Mouse (Mus musculus) lung, postnatal 25 days (tissue): ENCODE results near the gene Nlrp5.
"Not testable (repeated sequence)": the region's sequence is repeated elsewhere in the genome, so short reads cannot be mapped to it uniquely, and the experiment has no call there.

Source experiments
- DNase-seq: peaks from one replicate; pipeline ENCODE4 v3.0.0; 2022; ENCODE audit warnings: low spot score

The Nlrp5 gene

DNA sequence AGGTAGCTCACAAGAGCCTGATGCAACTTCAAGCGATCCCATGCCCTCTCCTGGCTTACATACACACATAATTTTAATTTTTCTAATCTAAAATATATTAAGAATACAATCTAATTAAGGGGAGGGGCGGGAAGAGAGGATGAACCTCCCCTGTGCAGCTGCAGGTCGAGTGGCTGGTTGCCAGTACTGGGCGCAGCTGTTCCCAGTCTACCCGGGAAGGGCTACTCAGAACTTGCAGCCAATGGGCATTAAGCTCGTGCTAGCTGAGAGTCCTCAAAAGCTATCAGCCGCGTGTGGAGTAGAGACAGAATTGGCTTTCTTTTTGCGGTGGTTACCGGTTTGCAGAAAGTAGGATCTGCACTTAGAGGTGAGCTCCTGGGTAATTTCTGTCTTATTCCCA is at the start of gene Nlrp5:
Nlrp5 (plus strand) TSS at position 301 of the 400 bp plus-strand sequence.
- DNase-seq, result no peak

GRCm38 (mm10) chr7:23358311-23358710 is 27.4 kb upstream of the Nlrp5 start:
- DNase-seq, result not testable (repeated sequence)

DNA sequence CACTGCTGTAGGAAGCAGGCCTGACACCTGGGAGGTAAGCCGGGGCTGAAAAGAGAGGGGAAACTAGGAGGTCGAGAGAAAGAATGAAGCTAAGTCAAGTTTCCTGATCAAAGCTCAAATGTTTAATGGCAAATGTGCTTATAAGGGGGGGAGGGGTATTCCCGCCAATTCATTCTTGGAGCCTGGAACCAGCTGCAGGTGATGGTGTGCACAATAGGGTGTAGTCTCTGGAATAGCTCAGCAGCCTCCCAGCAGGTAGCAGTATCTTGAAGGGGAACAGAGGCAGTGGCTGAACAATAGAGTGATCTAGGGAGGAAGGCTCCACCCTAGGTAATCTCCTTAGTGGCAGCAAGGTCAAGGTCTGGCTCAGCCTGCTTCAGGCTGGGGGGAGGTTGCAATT is 84.5 kb downstream of the Nlrp5 start:
- not testable (repeated sequence) for DNase-seq

GRCm38 (mm10) chr7:23470832-23471231 is 85.1 kb downstream of the Nlrp5 start:
- DNase-seq, result not testable (repeated sequence)

GRCm38 (mm10) chr7:23472886-23473285 is 87.2 kb downstream of the Nlrp5 start:
- not testable (repeated sequence) for DNase-seq
